Mouse (Mus musculus) left cerebral cortex, adult 18-20 months (tissue): Measurements from ENCODE around the gene Ripor2. TPM values are rescaled to one million over a fixed set of nuclear protein-coding genes. Genes with fewer than 3 reads are reported as not detected.
A peak's percentile ranks its signal among the peaks of the same experiment; 100 is the strongest.

Experiments
- DNase-seq, 2 experiments: peaks; one replicate each; pipeline ENCODE4 v3.0.0; 2021 to 2022; ENCODE audit warnings: low spot score in 2 of 2, mixed read lengths in 1 of 2
- total RNA-seq, 2 experiments: library from RNA; stranded (reverse); gene quantifications; 2 replicates each; pipeline ENCODE4 v1.2.3; 2021

The Ripor2 gene
- total RNA-seq, 2 experiments from 2014 or later: 60.1 to 61.7 TPM

- DNase-seq: no peak
Measured at GRCm38 (mm10) chr13:24616645-24617044, 34.7 kb downstream of the Ripor2 start.

GRCm38 (mm10) chr13:24617076-24617798 lies 35.2 kb downstream of the Ripor2 start:
- DNase-seq: peak in 1 of 2 experiments; percentile 21

- no peak for DNase-seq
Measured at GRCm38 (mm10) chr13:24617799-24618130, 35.8 kb downstream of the Ripor2 start.

GRCm38 (mm10) chr13:24619711-24620110 lies 37.7 kb downstream of the Ripor2 start:
- no peak for DNase-seq

GRCm38 (mm10) chr13:24620439-24620838 lies 38.5 kb downstream of the Ripor2 start:
- DNase-seq: no peak

- DNase-seq: no peak
Measured at GRCm38 (mm10) chr13:24623631-24624030, 41.6 kb downstream of the Ripor2 start.

GRCm38 (mm10) chr13:24625071-24625470 lies 43.1 kb downstream of the Ripor2 start:
- no peak for DNase-seq

- no peak for DNase-seq
Measured at GRCm38 (mm10) chr13:24626698-24627436, 44.9 kb downstream of the Ripor2 start.

- no peak for DNase-seq
Measured at GRCm38 (mm10) chr13:24628192-24628591, 46.2 kb downstream of the Ripor2 start.

GRCm38 (mm10) chr13:24629073-24629621 lies 47.2 kb downstream of the Ripor2 start:
- no peak for DNase-seq

- no peak for DNase-seq
Measured at GRCm38 (mm10) chr13:24630364-24630763, 48.4 kb downstream of the Ripor2 start.

- no peak for DNase-seq
Measured at GRCm38 (mm10) chr13:24632988-24633577, 51.1 kb downstream of the Ripor2 start.

- DNase-seq: no peak
Measured at GRCm38 (mm10) chr13:24634346-24635120, 52.5 kb downstream of the Ripor2 start.

- peak; percentile 47 to 59 for DNase-seq
Measured at GRCm38 (mm10) chr13:24638371-24639214, 56.6 kb downstream of the Ripor2 start.

- DNase-seq: peak in 1 of 2 experiments; percentile 40
Measured at GRCm38 (mm10) chr13:24639215-24640165, 57.5 kb downstream of the Ripor2 start.

GRCm38 (mm10) chr13:24640166-24640560 lies 58.2 kb downstream of the Ripor2 start:
- no peak for DNase-seq

GRCm38 (mm10) chr13:24640836-24641385 lies 58.9 kb downstream of the Ripor2 start:
- DNase-seq: no peak

GRCm38 (mm10) chr13:24641491-24642430 lies 59.8 kb downstream of the Ripor2 start:
- DNase-seq: no peak
